Mouse (Mus musculus) heart, embryonic 11.5 days (tissue): Measurements from ENCODE around the gene Tanc1. TPM values are rescaled to one million over a fixed set of nuclear protein-coding genes. Genes with fewer than 3 reads are reported as not detected.

Experiments used
- ATAC-seq: fragments of 200-750 bp; cut with Nextera tagmentation; replicated peaks from 2 replicates; pipeline ENCODE4 v1.8.0; 2017; ENCODE audit warnings: moderate library complexity; ENCODE audit not compliant: insufficient number of reproducible peaks, low FRiP score, low TSS enrichment
- H3K27ac ChIP-seq: fragments of 300-500 bp; sonication (generic); 2 replicates; pipeline ENCODE4 v1.5.1; 2014; ENCODE audit warnings: mild to moderate bottlenecking, low read depth, low read length
- H3K27me3 ChIP-seq: fragments of 300-500 bp; sonication (generic); 2 replicates; pipeline ENCODE4 v1.6.1; 2014; ENCODE audit warnings: mild to moderate bottlenecking, low read length, mixed read lengths; ENCODE audit not compliant: control insufficient read depth, insufficient read depth
- H3K36me3 ChIP-seq: fragments of 300-500 bp; sonication (generic); 2 replicates; pipeline ENCODE4 v1.6.1; 2014; ENCODE audit warnings: mild to moderate bottlenecking, low read length, moderate library complexity, mixed read lengths; ENCODE audit not compliant: control insufficient read depth, insufficient read depth
- H3K4me1 ChIP-seq: fragments of 300-500 bp; sonication (generic); 2 replicates; pipeline ENCODE4 v1.6.1; 2014; ENCODE audit warnings: low read length; ENCODE audit not compliant: control insufficient read depth, insufficient read depth
- H3K4me2 ChIP-seq: fragments of 300-500 bp; sonication (generic); 2 replicates; pipeline ENCODE4 v1.6.1; 2014; ENCODE audit warnings: mild to moderate bottlenecking, moderate library complexity
- H3K4me3 ChIP-seq: fragments of 300-500 bp; sonication (generic); 2 replicates; pipeline ENCODE4 v1.5.1; 2014; ENCODE audit warnings: low read depth, low read length
- H3K9ac ChIP-seq: fragments of 300-500 bp; sonication (generic); 2 replicates; pipeline ENCODE4 v1.6.1; 2014; ENCODE audit warnings: mild to moderate bottlenecking, low read depth, low read length, moderate library complexity
- H3K9me3 ChIP-seq: fragments of 300-500 bp; sonication (generic); replicated peaks from 2 replicates; pipeline ENCODE4 v1.6.1; 2016; ENCODE audit warnings: low read length; ENCODE audit not compliant: control insufficient read depth
- WGBS: fragments of 180-500 bp; shearing (Covaris S2); extraction: QIAGEN DNeasy Blood & Tissue Kit; methylation state at CpG from one replicate; pipeline ENCODE4 v1.1.7; 2014; ENCODE audit not compliant: insufficient replicate concordance; 5-methylcytosine and 5-hydroxymethylcytosine counted together
- polyA plus RNA-seq: library from polyadenylated mRNA; unstranded; fragments of >200 nt; fragmentation: Nextera tagmentation; extraction: Ambion mirVana; gene quantifications from 2 replicates; pipeline ENCODE4 v1.2.1, GENCODE M21; 2014

The Tanc1 gene
- polyA plus RNA-seq, 1 experiment from 2014 or later = 26.0 TPM

DNA sequence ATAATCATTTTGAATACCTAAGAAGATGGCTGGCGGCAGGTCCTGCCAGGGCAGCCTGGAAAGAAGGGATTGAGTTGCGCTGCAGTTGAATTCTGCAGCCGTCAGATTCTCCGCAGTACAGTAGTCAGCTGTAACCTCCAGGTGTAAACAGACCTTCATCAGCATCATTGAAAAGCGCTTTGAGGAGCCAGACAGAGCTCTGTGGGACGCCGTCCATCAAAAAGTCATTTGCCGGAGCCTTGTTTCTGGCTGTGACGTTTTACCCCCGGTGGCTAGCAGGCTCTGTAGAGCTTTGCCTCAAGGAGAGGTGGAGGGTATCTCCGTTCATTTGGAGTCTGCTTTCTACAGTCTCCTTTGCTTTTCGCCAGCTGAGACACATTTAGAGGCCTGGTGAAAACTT, 36.6 kb downstream of the Tanc1 start:
- WGBS = 24% methylated on average over 12 of the region's 12 CpGs
- no peak overlapping the region; the same call in 1 of the 2 replicates for H3K9ac ChIP-seq
- no peaks in the 10 kb centered on the region for H3K27me3 ChIP-seq
- H3K9me3 ChIP-seq = no peaks in the 10 kb centered on the region
- H3K4me1 ChIP-seq = peaks cover 33% of the 10 kb centered on the region
- H3K4me2 ChIP-seq = peak overlapping the region; percentile 1; the same call in 1 of the 2 replicates
- no peak overlapping the region for H3K4me3 ChIP-seq
- no peak for ATAC-seq
- H3K36me3 ChIP-seq = no peaks in the 10 kb centered on the region
- no peak overlapping the region for H3K27ac ChIP-seq

DNA sequence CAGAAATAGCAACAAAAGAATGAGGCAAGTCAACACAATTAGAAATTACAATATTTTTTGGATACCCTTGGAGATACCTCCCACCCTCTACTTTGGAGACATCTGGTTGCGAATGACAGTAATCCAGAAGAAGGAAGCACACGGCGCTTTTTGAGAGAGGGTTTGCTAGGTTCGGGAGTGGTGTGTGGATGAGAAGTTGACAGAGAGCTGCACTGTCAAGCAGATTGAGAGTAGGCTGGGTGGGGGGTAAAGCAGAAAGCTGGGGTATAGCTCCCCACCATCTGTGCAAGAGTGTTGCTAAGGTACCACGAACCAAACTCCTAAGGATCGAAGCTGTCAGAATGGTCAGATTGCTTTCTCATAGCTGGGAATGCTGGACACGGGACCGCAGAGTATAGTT, 40.0 kb downstream of the Tanc1 start:
- H3K4me3 ChIP-seq = no peak overlapping the region
- no peak for ATAC-seq
- H3K27me3 ChIP-seq = no peaks in the 10 kb centered on the region
- no peaks in the 10 kb centered on the region for H3K36me3 ChIP-seq
- no peak overlapping the region for H3K27ac ChIP-seq
- H3K4me2 ChIP-seq = no peak overlapping the region
- 91% methylated on average over 8 of the region's 8 CpGs for WGBS
- H3K9me3 ChIP-seq = no peaks in the 10 kb centered on the region
- H3K4me1 ChIP-seq = peaks cover 42% of the 10 kb centered on the region
- H3K9ac ChIP-seq = no peak overlapping the region

DNA sequence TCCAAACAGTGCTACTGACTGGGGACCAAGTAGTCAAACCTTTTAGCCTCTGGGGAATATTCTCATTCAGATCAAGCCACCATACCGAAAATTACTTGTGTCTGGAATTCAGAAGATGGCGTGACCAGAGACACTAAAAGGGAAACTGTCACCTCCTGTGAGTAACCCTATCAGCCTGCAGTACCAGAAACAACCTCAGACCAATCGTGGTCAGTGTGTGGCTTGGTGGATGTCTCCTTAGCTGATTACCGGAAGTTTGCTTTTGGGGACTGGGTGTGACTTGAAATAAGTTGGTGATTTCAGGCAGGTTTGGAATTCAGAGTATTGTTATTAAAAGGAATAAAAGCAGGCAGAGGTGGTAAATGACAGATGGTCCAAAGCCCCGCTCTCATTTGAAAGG, 40.9 kb downstream of the Tanc1 start:
- Histone ChIP-seq H3K4me2 (no peak overlapping the region), H3K27me3 (no peaks in the 10 kb centered on the region), H3K9ac (no peak overlapping the region), H3K9me3 (no peaks in the 10 kb centered on the region), H3K36me3 (no peaks in the 10 kb centered on the region), H3K4me3 (no peak overlapping the region), H3K4me1 (peaks cover 44% of the 10 kb centered on the region), H3K27ac (no peak overlapping the region)
- no peak for ATAC-seq
- 61% methylated on average over 5 of the region's 5 CpGs for WGBS

DNA sequence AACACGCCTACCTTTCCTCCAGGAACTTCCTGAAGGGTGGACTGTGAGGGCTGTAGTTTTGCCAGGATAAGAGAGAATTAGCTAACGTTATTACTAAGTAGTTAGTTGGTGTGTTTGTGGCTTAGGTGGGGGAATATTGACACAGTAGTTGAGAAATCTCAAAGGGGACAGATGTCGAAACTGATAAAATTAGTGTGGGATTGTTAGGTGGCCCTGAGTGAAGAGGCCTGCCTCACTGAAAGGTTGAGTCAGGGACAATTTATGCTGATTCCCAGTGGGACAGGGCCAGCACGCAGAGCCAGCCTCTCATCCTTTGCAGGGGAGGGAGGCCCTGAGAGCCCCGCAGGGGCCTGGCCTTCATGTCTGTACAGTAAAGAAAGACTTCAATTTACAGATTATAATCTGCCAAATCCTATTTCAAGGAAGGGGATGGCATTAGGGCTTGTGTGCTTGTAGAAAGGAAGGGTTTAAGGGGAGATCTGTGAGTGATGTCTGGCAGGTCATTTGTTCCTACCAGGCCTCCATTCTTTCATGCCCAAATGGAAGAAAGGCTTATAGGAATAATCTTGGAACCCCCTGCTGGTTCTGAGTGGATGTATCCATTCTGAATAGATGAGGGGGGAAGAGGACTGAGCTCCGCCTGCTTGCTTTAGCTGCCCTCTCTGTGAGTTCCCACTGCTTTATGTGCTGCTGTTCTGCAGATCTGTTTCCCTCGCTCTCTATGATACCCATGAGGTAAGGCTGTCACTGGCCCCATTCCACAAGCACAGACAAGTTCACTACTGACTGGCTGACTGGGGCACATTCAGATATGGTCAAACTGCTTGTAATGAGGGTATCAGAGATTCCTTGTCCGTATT, 41.7 kb downstream of the Tanc1 start:
- H3K4me3 ChIP-seq = no peak overlapping the region
- H3K9ac ChIP-seq = no peak overlapping the region
- 47% methylated on average over 8 of the region's 8 CpGs for WGBS
- H3K4me2 ChIP-seq = no peak overlapping the region
- H3K27me3 ChIP-seq = no peaks in the 10 kb centered on the region
- no peak for ATAC-seq
- H3K36me3 ChIP-seq = no peaks in the 10 kb centered on the region
- H3K9me3 ChIP-seq = no peaks in the 10 kb centered on the region
- no peak overlapping the region for H3K27ac ChIP-seq
- peaks cover 37% of the 10 kb centered on the region for H3K4me1 ChIP-seq

DNA sequence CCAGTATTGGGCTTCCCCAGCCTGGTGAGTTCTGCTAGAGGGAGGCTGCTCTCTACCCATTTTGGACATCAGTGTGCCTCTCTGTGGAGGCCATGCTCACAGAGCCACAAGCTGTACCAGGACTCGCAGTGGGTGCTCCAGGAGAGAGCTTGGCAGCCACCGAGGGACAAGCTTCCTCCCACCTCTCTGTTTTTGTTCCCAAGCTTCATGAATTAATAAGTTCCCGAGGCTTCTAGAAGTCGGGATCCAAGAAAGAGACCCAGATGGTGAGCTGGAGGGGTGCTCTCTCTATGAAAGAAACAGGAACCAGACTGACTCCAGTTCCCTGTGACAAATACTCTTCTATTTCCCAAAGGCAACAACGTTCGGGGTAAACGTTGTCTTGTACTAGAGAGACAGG, 43.6 kb downstream of the Tanc1 start:
- Histone ChIP-seq H3K36me3 (no peaks in the 10 kb centered on the region; the same call in 1 of the 2 replicates), H3K9ac (no peak overlapping the region), H3K27ac (no peak overlapping the region), H3K4me2 (no peak overlapping the region), H3K4me1 (peaks cover 43% of the 10 kb centered on the region), H3K27me3 (no peaks in the 10 kb centered on the region), H3K9me3 (no peaks in the 10 kb centered on the region), H3K4me3 (no peak overlapping the region)
- no peak for ATAC-seq
- WGBS = 52% methylated on average over 7 of the region's 7 CpGs

DNA sequence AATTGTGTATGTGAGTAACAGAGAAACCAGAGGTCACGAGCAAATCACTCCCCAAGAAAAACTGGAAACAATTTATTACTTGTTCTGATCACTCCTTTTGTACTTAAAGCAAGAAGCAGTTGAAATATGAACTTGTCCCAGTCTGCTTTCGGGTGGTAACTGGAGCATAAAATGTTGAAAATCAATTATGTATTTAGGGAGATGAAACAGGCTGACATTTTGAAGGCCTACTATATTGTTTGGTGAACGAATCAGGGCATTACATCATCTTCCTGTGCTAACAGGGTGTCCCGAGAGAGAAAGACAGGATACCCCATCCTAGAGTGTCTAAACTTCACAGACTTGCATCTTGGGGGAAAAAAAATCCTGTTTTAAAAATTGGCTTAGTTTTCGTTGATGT, 44.8 kb downstream of the Tanc1 start:
- Histone ChIP-seq H3K4me2 (no peak overlapping the region), H3K4me3 (no peak overlapping the region), H3K9ac (no peak overlapping the region), H3K9me3 (no peaks in the 10 kb centered on the region), H3K36me3 (no peaks in the 10 kb centered on the region; the same call in 1 of the 2 replicates), H3K27me3 (no peaks in the 10 kb centered on the region), H3K4me1 (peaks cover 55% of the 10 kb centered on the region), H3K27ac (no peak overlapping the region)
- WGBS = 48% methylated on average over 5 of the region's 5 CpGs
- no peak for ATAC-seq

DNA sequence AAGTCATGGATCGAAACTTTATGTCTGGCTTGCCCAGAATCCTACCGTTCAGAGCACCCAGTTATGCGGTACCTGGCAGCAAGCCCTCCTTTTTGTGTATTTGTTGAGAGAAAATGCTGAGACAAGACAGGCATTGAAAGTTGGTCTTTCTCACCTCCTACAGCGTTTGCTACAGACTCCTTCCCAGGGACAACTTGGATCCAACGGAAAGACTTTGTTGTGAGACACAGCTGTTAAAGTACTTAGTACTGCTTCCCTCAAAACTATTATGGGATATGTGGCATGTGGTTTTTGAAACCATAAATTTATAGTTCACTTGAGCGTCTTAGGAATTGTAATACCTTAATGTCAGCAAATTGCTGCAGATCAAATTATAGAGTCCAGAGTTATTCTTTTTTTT, 47.8 kb downstream of the Tanc1 start:
- no peak overlapping the region for H3K4me3 ChIP-seq
- no peak overlapping the region for H3K4me2 ChIP-seq
- no peak for ATAC-seq
- no peaks in the 10 kb centered on the region; the same call in 1 of the 2 replicates for H3K36me3 ChIP-seq
- no peak overlapping the region for H3K27ac ChIP-seq
- no peaks in the 10 kb centered on the region for H3K27me3 ChIP-seq
- no peak overlapping the region for H3K9ac ChIP-seq
- 79% methylated on average over 6 of the region's 6 CpGs for WGBS
- peaks cover 60% of the 10 kb centered on the region for H3K4me1 ChIP-seq
- no peaks in the 10 kb centered on the region for H3K9me3 ChIP-seq

DNA sequence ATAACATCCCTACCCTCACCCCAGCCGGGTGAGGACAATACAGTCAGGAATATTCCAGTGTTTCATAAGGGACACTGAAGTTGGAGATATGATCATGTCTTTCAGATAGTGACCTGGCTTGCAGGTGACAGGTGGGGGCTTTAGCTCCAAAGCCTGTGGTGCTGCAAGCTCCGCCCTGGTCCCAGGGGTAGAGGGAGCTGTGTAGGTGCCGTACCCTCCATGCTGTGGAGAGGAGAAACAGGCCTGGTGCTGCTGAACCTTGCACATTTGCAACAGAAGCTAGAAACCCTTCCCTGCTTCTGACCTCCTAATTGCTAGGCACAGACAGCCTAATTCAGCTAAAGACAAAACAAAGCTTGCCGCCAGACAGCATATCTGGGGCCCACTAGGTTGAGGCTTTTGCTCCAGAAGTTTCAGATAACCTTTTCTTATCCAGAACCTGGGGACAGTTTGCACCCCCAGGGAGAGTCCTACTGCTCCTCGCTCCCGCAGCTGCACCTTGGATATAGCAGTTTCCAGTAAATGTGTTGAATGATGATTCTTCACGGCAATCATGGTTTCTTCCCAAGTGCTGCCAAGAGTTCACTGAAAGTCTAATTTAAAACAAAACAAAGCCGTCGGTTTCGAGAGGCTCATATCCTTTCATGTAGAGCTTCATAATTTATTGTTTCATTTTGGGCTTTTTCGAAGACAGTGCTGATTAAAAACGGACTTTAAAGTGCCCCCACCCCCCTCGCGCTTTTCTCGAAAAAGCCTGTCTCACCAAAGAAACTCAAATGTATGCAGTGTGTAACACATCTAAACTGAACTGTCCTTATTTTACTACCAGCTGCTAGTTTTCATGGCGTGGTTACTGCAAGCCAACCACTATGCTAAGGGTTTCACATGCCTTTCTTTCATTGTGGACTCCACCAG, 49.3 kb downstream of the Tanc1 start:
- no peak for ATAC-seq
- no peaks in the 10 kb centered on the region for H3K9me3 ChIP-seq
- H3K9ac ChIP-seq = 0 out of 2 replicates have a peak overlapping the region, but pooled peaks have one; percentile 46

More for the DNA sequence above, 49.3 kb downstream of the Tanc1 start:
- no peak overlapping the region for H3K4me3 ChIP-seq
- peak overlapping the region; percentile 32 for H3K4me2 ChIP-seq
- peaks cover 57% of the 10 kb centered on the region for H3K4me1 ChIP-seq
- 49% methylated on average over 16 of the region's 16 CpGs for WGBS
- no peaks in the 10 kb centered on the region; the same call in 1 of the 2 replicates for H3K36me3 ChIP-seq
- no peaks in the 10 kb centered on the region for H3K27me3 ChIP-seq
- H3K27ac ChIP-seq = peak overlapping the region; percentile 66
